Mouse (Mus musculus) cerebellum, postnatal 36 days (tissue): ENCODE measurements around the gene Fndc3b.
"Not testable (repeated sequence)": the region's sequence is repeated elsewhere in the genome, so short reads cannot be mapped to it uniquely, and the experiment has no call there.

Source experiments
- DNase-seq, 2 experiments: peaks; one replicate each; pipeline ENCODE4 v3.0.0; 2021 to 2022; ENCODE audit warnings: mixed read lengths in 2 of 2

The Fndc3b gene

DNA sequence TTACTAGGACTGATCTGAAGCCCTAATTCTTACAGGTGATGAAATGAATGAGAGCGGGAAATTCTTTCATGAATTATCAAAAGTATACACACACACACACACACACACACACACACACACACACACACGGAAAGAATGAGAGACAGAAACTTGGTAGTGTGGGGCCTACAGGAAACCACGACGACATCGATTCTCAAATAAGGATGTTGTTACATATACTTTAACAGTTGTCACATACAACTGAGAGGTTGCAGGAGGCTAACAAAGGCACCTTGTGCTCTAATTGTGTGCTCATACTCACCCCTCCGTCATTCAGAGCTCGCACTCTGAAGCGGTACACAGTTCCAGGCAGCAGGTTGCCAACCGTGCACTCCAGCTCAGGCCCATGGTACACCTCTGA is 252.7 kb downstream of the Fndc3b start:
- DNase-seq, result no peak

- no peak for DNase-seq
Measured at GRCm38 (mm10) chr3:27456514-27456913, 254.6 kb downstream of the Fndc3b start.

DNA sequence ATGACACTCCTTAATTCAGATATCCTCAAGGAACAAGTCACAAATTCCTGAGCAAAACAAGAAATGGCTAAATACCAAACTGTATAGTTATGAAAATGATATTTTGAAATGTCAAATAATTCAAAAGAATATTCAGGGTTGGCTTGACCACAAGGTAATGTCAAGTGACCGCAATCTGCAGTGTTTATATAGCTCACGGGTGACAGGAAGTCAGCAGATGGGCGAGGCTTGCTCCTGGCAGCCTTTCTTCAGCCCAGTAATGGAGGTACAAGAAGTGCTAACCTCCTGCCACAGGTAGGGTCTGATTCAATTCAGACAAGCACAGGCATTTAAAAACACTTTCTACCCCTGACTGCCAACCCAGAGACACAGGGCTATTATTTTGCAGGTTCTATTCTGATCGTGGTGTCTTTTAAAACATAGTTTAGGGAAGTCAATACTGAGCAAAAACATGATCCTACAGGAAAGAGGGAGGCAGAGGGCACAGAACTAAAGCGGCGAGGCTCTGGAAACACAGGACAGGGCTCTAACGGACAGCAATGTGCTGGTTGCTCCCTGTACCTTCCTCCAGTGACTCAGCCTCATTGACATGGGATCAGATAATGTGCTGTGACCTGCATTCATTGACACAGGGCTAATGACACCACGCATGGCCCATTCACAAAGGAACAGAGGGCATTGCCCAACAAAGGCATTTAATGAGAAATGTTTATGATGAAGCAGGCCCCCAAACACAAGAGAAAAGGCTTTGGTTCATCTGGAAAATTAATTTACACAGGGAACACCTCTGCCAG is 256.5 kb downstream of the Fndc3b start:
- no peak for DNase-seq

GRCm38 (mm10) chr3:27453453-27454098 is 257.5 kb downstream of the Fndc3b start:
- no peak for DNase-seq

- no peak for DNase-seq
Measured at GRCm38 (mm10) chr3:27449447-27449846, 261.7 kb downstream of the Fndc3b start.

- no peak for DNase-seq
Measured at GRCm38 (mm10) chr3:27448367-27448766, 262.7 kb downstream of the Fndc3b start.

GRCm38 (mm10) chr3:27439704-27440103 is 271.4 kb downstream of the Fndc3b start:
- DNase-seq, result no peak

- DNase-seq, result no peak
Measured at GRCm38 (mm10) chr3:27435096-27435620, 275.9 kb downstream of the Fndc3b start.

- no peak for DNase-seq
Measured at GRCm38 (mm10) chr3:27432981-27433380, 278.1 kb downstream of the Fndc3b start.

- peak; percentile 48 to 56 for DNase-seq
Measured at GRCm38 (mm10) chr3:27430621-27431263, 280.4 kb downstream of the Fndc3b start.

DNA sequence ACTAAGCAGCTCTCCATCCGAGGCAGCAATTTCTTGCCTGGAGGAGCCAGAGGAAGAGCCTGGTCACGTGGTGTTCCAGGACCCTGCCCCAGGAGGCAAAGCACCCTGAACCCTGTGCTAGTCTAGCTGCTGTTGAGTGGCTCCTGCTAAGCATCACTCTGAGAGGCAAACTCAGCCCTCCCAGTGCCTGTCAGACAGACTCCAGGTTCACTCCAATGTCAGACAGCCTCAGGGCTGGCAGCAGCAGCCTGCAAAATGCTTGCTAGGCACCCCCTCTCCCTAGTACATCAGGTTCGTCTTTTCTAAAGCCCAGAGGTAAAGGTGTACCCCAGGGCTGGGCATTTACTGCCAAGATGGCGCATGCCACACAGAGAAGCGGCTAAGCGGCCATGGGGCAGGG is 283.7 kb downstream of the Fndc3b start:
- DNase-seq, result no peak

DNA sequence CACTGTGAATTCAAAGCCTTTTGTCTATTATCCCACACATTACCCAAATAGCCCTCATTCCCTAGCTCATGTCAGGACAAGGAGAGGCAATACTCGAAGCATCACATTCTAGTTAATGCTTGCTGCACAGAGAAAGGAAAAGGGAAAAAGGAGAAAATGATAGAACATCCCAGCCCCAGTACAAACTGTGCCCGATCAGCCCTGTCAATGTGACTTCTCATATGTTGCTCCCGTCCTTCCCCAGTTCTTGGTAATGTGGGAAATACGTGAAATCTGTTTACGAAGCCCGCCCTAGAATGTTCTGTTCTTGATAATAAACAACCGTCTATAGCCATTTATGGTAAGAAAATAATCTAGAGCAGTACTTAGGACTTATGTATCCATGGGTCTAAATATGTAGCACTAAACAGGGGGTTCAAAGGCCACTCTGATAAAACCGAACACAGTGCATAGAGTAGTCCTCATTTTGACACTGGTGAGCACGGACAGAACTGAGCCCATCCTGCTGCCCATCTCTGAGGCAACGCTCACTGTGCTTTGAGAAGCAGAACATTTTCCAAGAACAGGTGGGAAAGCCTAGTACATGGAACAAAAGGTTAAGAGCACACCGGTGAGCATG is 286.9 kb downstream of the Fndc3b start:
- DNase-seq, result no peak

- DNase-seq, result no peak
Measured at GRCm38 (mm10) chr3:27422521-27422920, 288.6 kb downstream of the Fndc3b start.

DNA sequence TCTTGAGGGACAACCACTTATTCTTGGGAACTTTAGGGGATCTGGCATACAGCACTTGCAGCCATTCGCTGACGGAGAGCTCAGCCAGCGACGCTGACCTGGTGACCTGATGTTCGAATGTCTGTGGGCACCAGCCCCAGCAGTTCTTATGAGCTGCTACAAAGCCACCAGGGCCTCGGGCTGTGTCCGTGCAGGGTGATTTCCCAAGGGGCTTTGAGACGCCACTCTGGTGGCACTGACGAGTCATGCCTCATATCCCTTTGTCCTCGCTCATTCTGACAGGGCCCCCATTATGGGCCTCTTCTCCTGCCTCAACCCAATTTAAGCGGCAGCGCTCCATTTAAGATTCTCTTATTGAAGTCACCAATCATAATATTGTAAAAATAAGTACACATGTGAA is 289.1 kb downstream of the Fndc3b start:
- DNase-seq, result no peak

GRCm38 (mm10) chr3:27418602-27419001 is 292.5 kb downstream of the Fndc3b start:
- DNase-seq, result no peak

DNA sequence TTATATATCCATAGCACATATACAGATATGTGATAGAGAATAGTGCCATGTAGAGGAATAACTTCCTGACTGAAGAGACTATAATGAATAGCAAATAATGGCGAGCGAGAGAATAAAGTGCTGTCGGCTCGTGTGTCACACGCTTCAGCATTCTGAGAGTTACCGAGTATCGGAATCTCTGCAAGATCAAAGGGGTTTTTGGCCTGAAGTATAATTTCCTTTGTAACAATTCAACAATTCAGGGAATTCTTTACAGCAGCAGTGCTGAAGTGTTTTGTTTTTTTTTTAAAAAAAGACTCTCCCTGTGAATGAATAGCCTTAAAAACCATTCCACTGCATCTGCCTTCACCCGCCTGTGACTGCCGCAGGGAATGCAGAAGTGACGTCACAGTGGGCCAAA is 294.3 kb downstream of the Fndc3b start:
- DNase-seq, result no peak

DNA sequence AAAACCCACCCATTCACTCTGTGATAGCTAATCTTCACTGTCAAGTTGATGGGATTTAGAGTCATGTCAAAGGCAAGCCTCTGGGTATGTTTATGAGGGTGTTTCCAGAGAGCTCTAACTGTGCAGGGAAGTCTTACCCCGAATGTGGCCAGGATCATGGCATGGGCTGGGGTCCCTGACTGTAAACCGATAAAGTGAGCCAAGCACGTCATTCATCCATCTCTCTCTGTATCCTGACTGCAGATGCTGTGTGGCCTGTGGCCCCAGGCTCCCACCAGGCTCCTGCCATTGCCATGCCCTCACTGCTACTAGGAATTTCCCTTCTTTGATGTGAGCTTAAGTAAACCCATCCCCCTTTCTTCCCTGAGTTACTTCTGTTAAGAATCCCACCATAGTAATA is 297.5 kb downstream of the Fndc3b start:
- DNase-seq, result no peak

- DNase-seq, result no peak
Measured at GRCm38 (mm10) chr3:27411286-27411685, 299.8 kb downstream of the Fndc3b start.

DNA sequence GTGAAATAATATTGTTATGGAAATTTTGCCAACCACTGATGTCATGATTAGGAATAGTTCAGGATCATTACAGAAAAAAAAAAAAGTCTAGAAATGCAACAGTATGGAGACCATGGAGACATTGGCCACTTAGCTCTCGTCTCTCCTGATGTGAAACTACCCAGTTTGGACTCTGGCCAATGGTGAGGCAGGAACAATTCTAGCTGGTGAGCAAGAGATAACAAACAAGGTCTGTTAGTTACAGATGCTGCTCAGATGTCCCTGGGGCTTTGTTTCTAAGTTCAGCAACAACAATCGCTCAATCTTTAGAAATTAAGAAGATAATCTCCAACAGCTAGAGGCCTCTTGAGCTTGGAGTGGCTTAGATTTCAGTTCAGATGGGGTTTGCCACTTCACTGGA is 302.5 kb downstream of the Fndc3b start:
- DNase-seq, result no peak

GRCm38 (mm10) chr3:27406440-27406839 is 304.7 kb downstream of the Fndc3b start:
- DNase-seq, result no peak

- DNase-seq, result not testable (repeated sequence)
Measured at GRCm38 (mm10) chr3:27400996-27401395, 310.1 kb downstream of the Fndc3b start.

GRCm38 (mm10) chr3:27389923-27390322 is 321.2 kb downstream of the Fndc3b start:
- DNase-seq, result no peak

GRCm38 (mm10) chr3:27384836-27385235 is 326.3 kb downstream of the Fndc3b start:
- no peak for DNase-seq
